Mouse (Mus musculus) E14TG2a.4 (cell line): ENCODE data around the gene Ripk3.

Source experiments
- H3K27me3 ChIP-seq: 2 replicates; pipeline ENCODE4 v1.6.1; 2014; ENCODE audit warnings: low read length, control low read depth; ENCODE audit not compliant: insufficient read depth
- H3K36me3 ChIP-seq: 2 replicates; pipeline ENCODE4 v1.6.1; 2014; ENCODE audit warnings: low read length, control low read depth; ENCODE audit not compliant: insufficient read depth
- H3K4me1 ChIP-seq: replicated peaks from 2 replicates; pipeline ENCODE4 v1.6.1; 2014; ENCODE audit warnings: low read depth, low read length, control low read depth
- H3K4me3 ChIP-seq: replicated peaks from 2 replicates; pipeline ENCODE4 v1.5.1; 2014; ENCODE audit warnings: mild to moderate bottlenecking, low read length
- H3K9me3 ChIP-seq: 2 replicates; pipeline ENCODE4 v1.6.1; 2014; ENCODE audit warnings: low read length, control low read depth
- CTCF ChIP-seq: conservative IDR thresholded peaks from 2 replicates; pipeline ENCODE4 v1.5.1; 2014; ENCODE audit warnings: low read length
- NANOG ChIP-seq: IDR thresholded peaks from 2 replicates; pipeline ENCODE4 v1.6.1; 2014; ENCODE audit warnings: borderline replicate concordance, low read length, mixed read lengths
- POU5F1 ChIP-seq: IDR thresholded peaks from 2 replicates; pipeline ENCODE4 v1.6.1; 2014; ENCODE audit warnings: low read length, borderline replicate concordance

Ripk3 gene

GRCm38 (mm10) chr14:55758363-55758784 is 30.3 kb downstream of the Ripk3 start, which contains the start of gene Cideb:
Cideb (minus strand) TSS chr14:55758458.
- no peak for TF ChIP-seq POU5F1
- TF ChIP-seq CTCF, result peak; percentile 60
- TF ChIP-seq NANOG, result no peak
- Histone ChIP-seq H3K27me3 (peaks cover 28% of the 10 kb centered on the region), H3K9me3 (no peaks in the 10 kb centered on the region), H3K4me1 (peaks cover 51% of the 10 kb centered on the region), H3K36me3 (peaks cover 37% of the 10 kb centered on the region), H3K4me3 (no peak within 1 kb of the TSS)

DNA sequence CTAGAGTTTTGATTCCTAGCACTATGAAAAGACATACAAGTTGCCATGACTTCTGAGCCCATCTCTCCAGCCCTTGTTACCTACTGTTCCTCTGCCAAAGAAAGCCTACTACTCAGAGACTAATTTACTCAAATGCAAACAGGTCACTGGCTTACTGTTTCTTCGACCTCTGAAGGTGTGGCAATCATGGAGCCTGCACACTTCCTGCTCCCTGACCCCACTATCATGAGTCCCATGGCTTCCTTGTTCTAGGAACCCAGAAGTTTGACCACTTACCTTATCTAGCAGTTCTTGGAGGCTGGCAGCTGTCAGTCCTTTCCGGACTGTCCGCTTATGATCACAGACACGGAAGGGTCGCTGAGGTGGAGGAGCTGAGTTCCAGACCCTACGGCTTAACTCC is 31.1 kb downstream of the Ripk3 start:
- H3K36me3 ChIP-seq, result peaks cover 45% of the 10 kb centered on the region
- peaks cover 20% of the 10 kb centered on the region for H3K27me3 ChIP-seq
- no peaks in the 10 kb centered on the region for H3K9me3 ChIP-seq
- H3K4me1 ChIP-seq, result peaks cover 43% of the 10 kb centered on the region
- TF ChIP-seq NANOG, result no peak
- TF ChIP-seq CTCF, result no peak
- TF ChIP-seq POU5F1, result no peak
- no peak overlapping the region for H3K4me3 ChIP-seq

- Histone ChIP-seq H3K4me1 (peaks cover 32% of the 10 kb centered on the region), H3K36me3 (peaks cover 63% of the 10 kb centered on the region), H3K9me3 (no peaks in the 10 kb centered on the region), H3K27me3 (no peaks in the 10 kb centered on the region), H3K4me3 (peak overlapping the region; percentile 98)
- TF ChIP-seq POU5F1, result no peak
- TF ChIP-seq NANOG, result no peak
- no peak for TF ChIP-seq CTCF
These were observed 41.4 kb downstream of the Ripk3 start for GRCm38 (mm10) chr14:55747051-55747847.

DNA sequence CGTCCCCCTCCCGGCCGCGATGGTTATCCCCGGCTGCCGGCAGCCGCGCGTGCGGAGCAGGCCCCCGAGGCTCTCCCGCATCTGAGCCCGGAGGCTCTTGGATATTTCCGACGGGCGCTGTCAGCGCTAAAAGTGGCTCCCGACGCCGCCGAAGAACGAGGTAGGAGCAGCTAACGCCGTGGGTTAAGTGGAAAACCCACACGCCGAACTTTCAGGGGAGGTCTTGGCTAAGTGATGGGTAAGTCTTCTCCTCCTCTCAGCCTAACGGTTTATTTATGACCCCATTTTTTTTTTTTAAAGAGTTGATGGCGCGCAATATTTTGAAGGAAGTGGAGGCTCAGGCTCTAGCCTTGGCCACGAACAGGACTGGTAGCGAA is 42.8 kb downstream of the Ripk3 start:
- H3K4me3 ChIP-seq, result peak overlapping the region; percentile 98
- peaks cover 32% of the 10 kb centered on the region for H3K4me1 ChIP-seq
- TF ChIP-seq CTCF (no peak), POU5F1 (no peak), NANOG (no peak)
- no peaks in the 10 kb centered on the region for H3K9me3 ChIP-seq
- H3K27me3 ChIP-seq, result no peaks in the 10 kb centered on the region
- peaks cover 59% of the 10 kb centered on the region for H3K36me3 ChIP-seq

GRCm38 (mm10) chr14:55745180-55745860 is 43.3 kb downstream of the Ripk3 start, which contains the start of the genes Dhrs1 and Nop9:
Dhrs1 (minus strand) TSS chr14:55745690.
Nop9 (plus strand) TSS chr14:55745693.
- H3K9me3 ChIP-seq, result no peaks in the 10 kb centered on the region
- H3K4me1 ChIP-seq, result peaks cover 32% of the 10 kb centered on the region
- H3K36me3 ChIP-seq, result peaks cover 58% of the 10 kb centered on the region
- peak within 1 kb of the TSS; percentile 98 for H3K4me3 ChIP-seq
- no peaks in the 10 kb centered on the region for H3K27me3 ChIP-seq
- TF ChIP-seq POU5F1, result no peak

DNA sequence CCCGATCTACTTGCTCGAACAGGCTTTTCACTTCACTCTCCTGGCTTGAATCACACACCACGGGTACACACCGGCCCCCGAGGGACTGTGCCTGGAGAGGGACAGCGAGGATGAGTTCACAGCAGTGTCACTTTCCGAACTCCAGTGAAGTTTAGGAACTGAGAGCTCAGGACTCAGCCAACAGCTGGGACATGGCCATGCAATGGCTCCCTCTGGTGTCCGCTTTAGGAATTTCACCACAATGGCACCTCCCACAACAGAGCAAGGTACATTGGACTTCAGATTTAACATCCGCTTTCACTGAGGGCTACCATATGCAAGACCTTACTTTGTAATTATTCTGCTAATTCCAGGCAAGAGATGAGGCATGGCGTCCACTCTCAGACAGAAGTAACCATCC is 45.0 kb downstream of the Ripk3 start:
- no peak overlapping the region for H3K4me3 ChIP-seq
- no peaks in the 10 kb centered on the region for H3K9me3 ChIP-seq
- H3K36me3 ChIP-seq, result peaks cover 56% of the 10 kb centered on the region
- no peaks in the 10 kb centered on the region for H3K27me3 ChIP-seq
- H3K4me1 ChIP-seq, result peaks cover 41% of the 10 kb centered on the region
- TF ChIP-seq POU5F1, result no peak
- no peak for TF ChIP-seq NANOG
- TF ChIP-seq CTCF, result peak; percentile 99

GRCm38 (mm10) chr14:55737086-55737687 is 51.5 kb downstream of the Ripk3 start:
- no peaks in the 10 kb centered on the region for H3K9me3 ChIP-seq
- H3K4me3 ChIP-seq, result no peak overlapping the region
- no peak for TF ChIP-seq CTCF
- TF ChIP-seq POU5F1, result no peak
- no peak for TF ChIP-seq NANOG
- peaks cover 34% of the 10 kb centered on the region for H3K36me3 ChIP-seq
- H3K27me3 ChIP-seq, result peaks cover 14% of the 10 kb centered on the region; the same call in 1 of the 2 replicates
- H3K4me1 ChIP-seq, result peaks cover 11% of the 10 kb centered on the region

GRCm38 (mm10) chr14:55735758-55736157 is 52.9 kb downstream of the Ripk3 start:
- no peaks in the 10 kb centered on the region for H3K9me3 ChIP-seq
- TF ChIP-seq CTCF (no peak), NANOG (no peak), POU5F1 (no peak)
- H3K4me3 ChIP-seq, result no peak overlapping the region
- peaks cover 11% of the 10 kb centered on the region for H3K4me1 ChIP-seq
- H3K36me3 ChIP-seq, result peaks cover 24% of the 10 kb centered on the region
- H3K27me3 ChIP-seq, result peaks cover 21% of the 10 kb centered on the region
